Mouse (Mus musculus) erythroid progenitor cell, adult 5-6 weeks (primary cell): ENCODE data around the gene C3. TPM values are rescaled to one million over a fixed set of nuclear protein-coding genes. Genes with fewer than 3 reads are reported as not detected.
A peak's percentile ranks its signal among the peaks of the same experiment; 100 is the strongest.

Source experiments
- ATAC-seq: replicated peaks from 2 replicates; pipeline ENCODE4 v1.8.0; 2016; ENCODE audit warnings: moderate number of reproducible peaks, mild to moderate bottlenecking, moderate TSS enrichment, inconsistent platforms; ENCODE audit not compliant: poor library complexity, low FRiP score, severe bottlenecking
- total RNA-seq, 2 experiments: library from RNA; stranded (forward) in 1 of 2; stranded (reverse) in 1 of 2; fragments of 150-400 nt in 1 of 2; fragments of 186-747, 209-891 nt in 1 of 2; gene quantifications; 2 replicates each; pipeline versions ENCODE4 v1.2.3 to v1.2.4; 2015 to 2017; ENCODE audit warnings: low replicate concordance in 2 of 2

C3 gene
- total RNA-seq (2015; ENCODE audit: low replicate concordance) = 128 and 134 TPM in 2 replicates
- total RNA-seq (2017; ENCODE audit: low replicate concordance) = 69.4 and 132 TPM in 2 replicates

GRCm38 (mm10) chr17:57228014-57228413 is at the start of gene C3:
TSS of gene C3 (minus strand) at chr17:57228136.
- ATAC-seq = no peak

DNA sequence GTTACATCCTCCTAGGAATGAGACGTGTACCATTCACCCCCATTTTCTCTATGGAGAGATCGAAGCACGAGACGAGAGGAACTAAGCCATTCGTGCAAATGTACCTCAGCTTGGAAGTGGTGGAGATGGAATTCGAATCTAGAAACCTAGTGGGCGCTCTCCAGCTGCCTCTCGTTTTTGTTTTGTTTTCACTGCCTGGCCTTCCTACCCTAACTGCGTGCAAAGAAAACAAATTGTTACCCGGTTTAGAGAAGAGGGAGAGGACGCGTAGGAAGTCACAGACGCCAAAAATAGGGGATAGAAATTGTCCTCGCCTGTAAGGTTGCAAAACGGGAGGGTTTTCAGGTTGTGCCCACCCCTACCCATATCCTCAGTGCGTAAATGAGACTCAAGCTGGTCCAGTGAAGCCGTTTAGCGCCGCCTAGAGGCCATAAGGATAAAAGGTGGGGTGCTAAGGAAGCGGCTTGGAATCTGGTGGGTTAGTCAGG is 48.7 kb upstream of the C3 start:
- ATAC-seq = peak; percentile 74

- no peak for ATAC-seq
Measured at GRCm38 (mm10) chr17:57275997-57276351, 48.0 kb upstream of the C3 start.

- no peak; the same call in 1 of the 2 replicates for ATAC-seq
Measured at GRCm38 (mm10) chr17:57275111-57275996, 47.4 kb upstream of the C3 start.

GRCm38 (mm10) chr17:57274686-57275085 is 46.8 kb upstream of the C3 start:
- ATAC-seq = no peak

DNA sequence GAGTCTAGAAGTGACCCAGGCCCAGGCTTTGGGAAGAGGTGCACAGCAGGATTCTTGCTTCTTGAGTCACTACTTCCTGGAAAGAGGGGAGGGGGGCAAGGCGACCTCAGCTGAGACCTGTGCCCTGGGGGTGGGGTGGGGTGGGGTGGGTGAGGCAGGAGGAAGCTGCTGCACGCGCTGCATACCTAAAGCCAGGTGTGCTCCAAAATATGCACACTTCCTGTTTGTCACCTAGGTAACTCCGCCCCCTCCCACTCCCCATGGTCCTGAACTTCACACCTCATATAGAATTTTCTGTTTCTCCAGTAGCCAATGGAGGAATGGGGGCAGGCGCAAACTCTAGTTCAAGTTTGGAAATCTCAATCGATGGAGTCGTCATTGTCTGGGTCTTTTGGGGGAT is 45.9 kb upstream of the C3 start:
- no peak for ATAC-seq

DNA sequence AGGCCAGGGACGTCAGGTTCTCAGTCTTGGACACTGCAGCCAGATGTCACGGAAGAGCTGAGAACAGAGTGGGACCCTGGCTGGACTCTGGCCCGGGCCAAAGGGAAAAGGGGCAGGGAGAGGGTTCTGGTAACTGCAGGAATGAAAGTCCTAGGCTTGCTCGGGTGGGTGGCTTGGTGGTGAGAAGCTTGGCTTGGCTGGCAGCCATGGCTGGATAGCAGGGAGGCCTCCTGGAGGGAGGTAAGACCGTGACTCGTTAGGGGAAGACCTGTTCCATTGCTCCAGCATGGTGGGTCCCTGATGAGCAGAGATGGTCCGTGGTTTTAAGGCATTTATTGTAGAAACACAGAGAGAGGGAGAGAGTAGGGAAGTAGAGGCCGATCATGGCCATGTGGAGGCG is 43.4 kb upstream of the C3 start:
- ATAC-seq = no peak

- ATAC-seq = no peak
Measured at GRCm38 (mm10) chr17:57267556-57268126, 39.7 kb upstream of the C3 start.

DNA sequence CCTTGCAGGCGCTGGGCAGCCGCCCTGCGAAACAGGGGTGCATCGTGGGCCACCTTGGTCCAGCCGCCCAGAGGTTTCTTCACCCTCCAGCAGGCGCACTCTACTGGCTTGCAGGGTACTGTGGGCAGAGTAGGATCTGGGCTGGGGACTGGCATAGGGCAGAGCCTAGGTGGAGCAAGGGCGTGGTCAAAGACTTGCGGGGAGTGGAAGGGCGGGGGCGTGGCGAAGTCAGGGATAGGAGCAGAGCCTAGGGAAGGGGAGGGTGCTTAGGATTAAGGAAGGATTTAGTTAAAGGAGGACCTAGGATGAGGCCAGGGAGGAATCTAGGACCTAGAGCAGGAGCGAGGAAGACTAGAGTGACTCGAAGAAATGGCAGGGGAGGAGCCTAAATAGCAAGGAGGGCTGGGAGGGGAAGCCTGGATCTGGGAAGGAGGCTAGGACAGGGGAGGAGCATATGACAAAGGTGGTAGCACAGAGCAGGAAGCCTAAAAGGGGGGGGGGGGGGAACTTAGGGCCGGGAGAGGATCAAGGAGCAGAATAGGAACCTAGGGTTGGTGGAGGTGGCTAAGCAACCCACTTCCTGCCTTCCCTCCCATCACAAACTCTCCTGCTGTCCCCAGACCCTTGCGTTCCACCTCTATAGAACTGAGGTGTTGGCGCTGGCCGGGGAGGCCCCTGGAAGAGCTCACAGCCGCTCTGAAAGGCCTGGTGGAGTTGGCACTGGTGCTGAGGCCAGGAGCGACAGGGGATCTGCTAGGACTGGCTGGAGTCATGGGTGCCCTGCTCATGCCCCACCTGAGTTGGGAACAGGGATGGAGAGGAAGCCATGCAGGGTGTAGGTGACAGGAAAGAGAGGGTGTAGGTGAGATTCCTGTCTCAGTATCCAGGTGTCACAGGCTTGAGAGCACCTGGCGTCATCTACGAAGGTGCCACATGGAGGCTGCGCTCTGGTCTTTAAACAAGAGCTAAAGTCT is 37.3 kb upstream of the C3 start:
- peak; percentile 84 for ATAC-seq

- ATAC-seq = no peak
Measured at GRCm38 (mm10) chr17:57264164-57264563, 36.2 kb upstream of the C3 start.

GRCm38 (mm10) chr17:57262901-57263550 is 35.1 kb upstream of the C3 start:
- no peak for ATAC-seq

GRCm38 (mm10) chr17:57261796-57262195 is 33.9 kb upstream of the C3 start:
- no peak for ATAC-seq

DNA sequence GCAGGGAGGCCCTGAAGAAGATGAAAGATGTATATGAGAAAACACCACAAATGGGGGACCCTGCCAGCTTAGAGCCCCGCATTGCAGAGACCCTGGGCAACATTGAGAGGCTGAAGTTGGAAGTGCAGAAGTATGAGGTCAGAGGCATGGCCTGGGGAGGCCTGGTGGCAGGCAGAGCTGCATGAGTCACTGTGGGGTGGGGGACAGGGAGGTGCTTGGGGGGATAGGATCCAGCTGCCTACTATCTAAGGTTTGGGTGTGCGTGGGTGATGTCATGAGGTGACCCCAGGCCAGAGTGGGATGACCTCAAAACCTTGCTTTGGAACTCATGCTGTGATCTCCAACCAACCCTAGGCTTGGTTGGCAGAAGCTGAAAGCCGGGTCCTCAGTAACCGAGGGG is 33.4 kb upstream of the C3 start:
- ATAC-seq = no peak

DNA sequence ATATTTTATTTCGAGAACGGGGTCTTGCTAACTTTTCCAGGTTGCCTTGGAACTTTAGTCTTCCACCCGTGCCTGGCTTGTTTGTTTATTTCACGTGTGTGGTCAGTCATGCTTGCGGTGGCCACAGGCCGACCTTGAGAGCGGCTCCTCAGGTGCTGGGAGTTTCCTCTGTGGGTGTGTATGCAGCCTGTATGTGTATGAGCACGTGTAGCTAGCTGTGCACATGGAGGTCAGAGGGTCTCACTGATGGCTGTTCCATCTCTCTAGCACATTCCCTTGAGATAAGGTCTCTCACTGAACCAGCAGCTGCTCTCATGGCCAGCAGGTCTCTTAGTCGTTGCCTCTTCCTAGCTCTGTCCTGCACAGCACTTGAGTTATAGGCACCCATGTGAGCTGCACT is 32.4 kb upstream of the C3 start:
- no peak for ATAC-seq

GRCm38 (mm10) chr17:57259742-57260141 is 31.8 kb upstream of the C3 start:
- no peak for ATAC-seq

DNA sequence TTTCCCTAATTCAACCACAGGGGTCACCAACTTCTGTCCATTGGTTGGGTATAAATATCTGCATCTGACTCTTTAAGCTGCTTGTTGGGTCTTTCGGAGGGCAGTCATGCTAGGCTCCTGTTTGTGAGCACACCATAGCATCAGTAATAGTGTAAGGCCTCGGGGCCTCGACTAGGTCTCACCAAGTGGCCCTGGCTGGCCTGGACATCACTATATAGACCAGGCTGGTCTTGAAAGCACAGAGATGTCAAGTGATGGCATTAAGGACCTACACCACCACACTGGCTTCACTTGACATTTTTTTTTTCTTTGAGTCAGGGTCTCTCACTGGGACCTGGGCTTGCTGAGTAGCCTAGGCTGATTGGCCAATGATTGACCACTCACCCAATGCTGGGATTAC is 30.3 kb upstream of the C3 start:
- no peak for ATAC-seq

GRCm38 (mm10) chr17:57256921-57257485 is 29.1 kb upstream of the C3 start:
- ATAC-seq = no peak

GRCm38 (mm10) chr17:57255354-57255753 is 27.4 kb upstream of the C3 start:
- ATAC-seq = no peak

DNA sequence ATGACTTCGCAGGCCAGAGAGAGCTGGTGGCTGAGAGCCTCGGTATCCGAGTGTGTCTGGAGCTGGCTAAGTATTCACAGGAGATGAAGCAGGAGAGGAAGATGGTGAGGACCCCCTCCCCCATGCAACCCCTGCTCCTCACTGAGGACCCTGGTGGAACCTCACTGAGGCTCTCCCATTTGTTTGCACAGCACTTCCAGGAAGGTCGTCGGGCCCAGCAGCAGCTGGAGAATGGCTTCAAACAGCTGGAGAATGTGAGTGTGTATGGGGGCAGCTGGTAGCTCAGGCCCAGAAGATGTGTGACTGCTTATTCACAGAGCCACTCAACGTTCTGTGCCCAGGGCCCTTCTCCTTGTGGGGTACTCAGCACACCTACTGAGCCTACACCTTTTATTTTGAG is 25.4 kb upstream of the C3 start:
- ATAC-seq = no peak
